Mouse (Mus musculus) R1 (cell line): ENCODE results near the gene Apoc3.

ENCODE experiments used
- DNase-seq: peaks from one replicate; pipeline ENCODE4 v3.0.0-alpha.2; 2018; ENCODE audit warnings: low read depth, low spot score

Apoc3 gene

GRCm38 (mm10) chr9:46196699-46197169 lies 38.7 kb downstream of the Apoc3 start:
- no peak for DNase-seq

GRCm38 (mm10) chr9:46194809-46195208 lies 40.6 kb downstream of the Apoc3 start:
- no peak for DNase-seq

GRCm38 (mm10) chr9:46192642-46193041 lies 42.8 kb downstream of the Apoc3 start:
- DNase-seq = no peak

GRCm38 (mm10) chr9:46191644-46192043 lies 43.8 kb downstream of the Apoc3 start:
- DNase-seq = peak; percentile 40

GRCm38 (mm10) chr9:46191234-46191633 lies 44.2 kb downstream of the Apoc3 start:
- DNase-seq = no peak

- DNase-seq = no peak
These were observed 46.1 kb downstream of the Apoc3 start for GRCm38 (mm10) chr9:46189381-46189780.

- no peak for DNase-seq
These were observed 46.5 kb downstream of the Apoc3 start for GRCm38 (mm10) chr9:46188956-46189355.

GRCm38 (mm10) chr9:46188370-46188769 lies 47.1 kb downstream of the Apoc3 start:
- DNase-seq = no peak

- peak; percentile 18 for DNase-seq
These were observed 49.0 kb downstream of the Apoc3 start for GRCm38 (mm10) chr9:46186387-46186786.

- peak; percentile 70 for DNase-seq
These were observed 50.2 kb downstream of the Apoc3 start for GRCm38 (mm10) chr9:46185191-46185590.

- no peak for DNase-seq
These were observed 50.9 kb downstream of the Apoc3 start for GRCm38 (mm10) chr9:46184542-46184941.
